Mouse (Mus musculus): ENCODE measurements around the gene Tuba3b.

DNA sequence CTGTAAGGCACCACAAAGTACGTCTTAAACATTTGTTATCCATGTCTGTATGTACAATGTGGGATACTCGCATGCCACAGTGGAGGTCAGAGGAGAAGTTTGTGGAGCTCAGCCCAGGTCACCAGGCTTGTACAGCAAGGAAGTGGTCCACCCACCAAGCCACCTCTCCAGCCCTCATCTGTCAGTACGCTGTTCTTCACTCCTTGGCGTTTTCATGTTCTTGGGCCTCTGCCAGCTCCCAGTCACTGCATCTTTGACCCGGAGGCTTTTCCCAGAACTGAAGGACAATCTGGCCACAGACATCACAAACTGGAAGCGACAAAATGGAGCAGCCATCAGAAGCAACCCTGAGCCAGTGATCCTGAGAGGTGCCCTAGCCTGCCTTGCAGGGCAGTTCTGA, 22.7 kb downstream of the Tuba3b start:
- TF ChIP-seq POLR2A (IDR thresholded peaks at IDR 0.05; ENCODE audit: borderline replicate concordance, insufficient read depth, low read length), result no peak
- TF ChIP-seq CTCF (IDR thresholded peaks at IDR 0.05; ENCODE audit: borderline replicate concordance, insufficient read depth, low read depth, low read length), result no peak
